Mouse (Mus musculus): ENCODE measurements at regions not wholly inside any gene's neighbourhood (a gene's known extent, or its start where the extent isn't known, plus 50 kb on each side); places are given as distances from the start of the nearest gene placed in this dataset.

DNA sequence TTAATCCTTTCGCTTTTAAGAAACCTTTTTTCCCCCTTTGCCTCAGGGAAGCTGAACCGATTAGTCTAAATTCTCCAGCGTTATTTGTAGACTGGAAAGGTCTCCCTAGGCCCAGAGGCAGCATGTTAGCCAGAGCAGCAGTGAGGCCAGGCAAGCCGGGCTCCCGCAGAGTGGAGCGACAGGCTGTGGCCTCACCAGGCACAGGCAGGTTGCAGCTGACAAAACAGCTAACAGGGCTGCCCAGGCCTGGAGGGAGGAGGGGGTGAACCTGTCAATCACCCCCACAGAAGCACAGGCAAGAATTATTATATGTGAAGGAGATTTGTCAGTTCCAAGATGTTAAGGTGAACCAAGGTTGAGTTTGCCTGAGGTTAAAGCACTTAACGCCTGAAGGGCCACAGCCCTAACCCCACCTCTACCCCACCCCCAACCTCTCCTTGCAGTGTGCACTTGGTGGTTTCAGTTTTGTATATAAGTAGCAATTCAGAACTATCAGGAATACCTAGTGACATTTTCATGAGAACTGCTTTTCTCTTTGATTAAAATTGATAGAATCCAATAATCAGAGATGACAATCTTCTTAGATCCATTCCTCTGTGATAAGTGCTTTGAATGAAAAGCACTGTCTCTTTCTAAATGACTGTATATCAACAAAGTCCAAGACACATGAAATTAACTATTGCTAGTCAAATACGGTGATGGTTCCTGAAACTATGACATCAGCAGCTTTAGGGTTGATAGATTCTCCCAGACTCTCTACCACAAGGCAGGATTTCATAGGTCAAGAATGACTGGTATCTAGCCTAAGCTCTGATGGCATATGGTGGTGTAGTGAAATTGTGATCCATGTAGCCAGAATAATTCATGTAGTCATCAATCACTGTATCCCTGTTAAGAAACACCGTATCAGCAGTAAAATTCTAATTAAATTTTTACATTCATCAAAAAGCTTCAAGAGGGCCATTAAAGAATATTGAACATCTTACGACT is 244.5 kb upstream of the Gm49339 start:
- no peak overlapping the region for H3K4me3 ChIP-seq (ENCODE audit: insufficient read depth in 1 of 2, low read depth in 1 of 2, low read length in 2 of 2, poor library complexity in 1 of 2, severe bottlenecking in 1 of 2)
- DNase-seq (ENCODE audit: low read depth, low spot score) = no peak
- H3K36me3 ChIP-seq (ENCODE audit: control insufficient read depth, insufficient read depth, low read length, poor library complexity, severe bottlenecking) = no peaks in the 10 kb centered on the region
- no peak overlapping the region for H3K9ac ChIP-seq (ENCODE audit: insufficient read depth, low read depth, low read length, poor library complexity, severe bottlenecking)
- no peak for TF ChIP-seq CHD2 (IDR thresholded peaks at IDR 0.05; ENCODE audit: low read depth, low read length)
- TF ChIP-seq HCFC1 (IDR thresholded peaks at IDR 0.05; ENCODE audit: borderline replicate concordance, insufficient read depth, low read length) = no peak
- TF ChIP-seq ZNF384 (IDR thresholded peaks at IDR 0.05; ENCODE audit: low read depth, low read length) = no peak
- TF ChIP-seq MAFK (IDR thresholded peaks at IDR 0.05; ENCODE audit: insufficient read depth, low read depth, low read length) = no peak
- no peak for TF ChIP-seq ZC3H11A (IDR thresholded peaks at IDR 0.05; ENCODE audit: borderline replicate concordance, low read depth, low read length)
- no peaks in the 10 kb centered on the region for H3K9me3 ChIP-seq (ENCODE audit: control insufficient read depth, insufficient read depth, low read depth, low read length)
- in situ Hi-C loops (cut with MboI; ENCODE audit: low sequenced_read_pairs in 2 of 2, unreplicated experiment in 2 of 2) = no loop called here
- peaks cover 2 to 3% of the 10 kb centered on the region in 2 experiments; a peak in 1 of 4 replicates for H3K4me1 ChIP-seq (ENCODE audit: control insufficient read depth in 2 of 2, insufficient read depth in 2 of 2, low read length in 2 of 2, poor library complexity in 1 of 2)
- H3K27ac ChIP-seq (ENCODE audit: insufficient read depth, low read depth, low read length, poor library complexity, severe bottlenecking) = no peak overlapping the region

- peak; percentile 61 for DNase-seq (ENCODE audit: low read depth, low spot score)
- peaks cover 2 to 3% of the 10 kb centered on the region in 2 experiments; a peak in 1 of 4 replicates for H3K4me1 ChIP-seq (ENCODE audit: control insufficient read depth in 2 of 2, insufficient read depth in 2 of 2, low read length in 2 of 2, poor library complexity in 1 of 2)
- no peak overlapping the region for H3K4me3 ChIP-seq (ENCODE audit: insufficient read depth in 1 of 2, low read depth in 1 of 2, low read length in 2 of 2, poor library complexity in 1 of 2, severe bottlenecking in 1 of 2)
- TF ChIP-seq ZNF384 (IDR thresholded peaks at IDR 0.05; ENCODE audit: low read depth, low read length) = no peak
- no peak overlapping the region for H3K9ac ChIP-seq (ENCODE audit: insufficient read depth, low read depth, low read length, poor library complexity, severe bottlenecking)
- H3K36me3 ChIP-seq (ENCODE audit: control insufficient read depth, insufficient read depth, low read length, poor library complexity, severe bottlenecking) = no peaks in the 10 kb centered on the region
- H3K9me3 ChIP-seq (ENCODE audit: control insufficient read depth, insufficient read depth, low read depth, low read length) = no peaks in the 10 kb centered on the region
- in situ Hi-C loops (cut with MboI; ENCODE audit: low sequenced_read_pairs in 2 of 2, unreplicated experiment in 2 of 2) = no loop called here
- H3K27ac ChIP-seq (ENCODE audit: insufficient read depth, low read depth, low read length, poor library complexity, severe bottlenecking) = no peak overlapping the region
These were observed 242.3 kb upstream of the Gm49339 start for GRCm38 (mm10) chr10:51238103-51238502.

GRCm38 (mm10) chr10:51253439-51253838 is 227.0 kb upstream of the Gm49339 start:
- Histone ChIP-seq H3K4me3 (ENCODE audit: insufficient read depth in 1 of 2, low read depth in 1 of 2, low read length in 2 of 2, poor library complexity in 1 of 2, severe bottlenecking in 1 of 2) (no peak overlapping the region), H3K36me3 (ENCODE audit: control insufficient read depth, insufficient read depth, low read length, poor library complexity, severe bottlenecking) (no peaks in the 10 kb centered on the region), H3K9me3 (ENCODE audit: control insufficient read depth, insufficient read depth, low read depth, low read length) (no peaks in the 10 kb centered on the region), H3K4me1 (ENCODE audit: control insufficient read depth in 2 of 2, insufficient read depth in 2 of 2, low read length in 2 of 2, poor library complexity in 1 of 2) (no peaks in the 10 kb centered on the region), H3K9ac (ENCODE audit: insufficient read depth, low read depth, low read length, poor library complexity, severe bottlenecking) (no peak overlapping the region), H3K27ac (ENCODE audit: insufficient read depth, low read depth, low read length, poor library complexity, severe bottlenecking) (no peak overlapping the region)
- DNase-seq (ENCODE audit: low read depth, low spot score) = no peak
- in situ Hi-C loops (cut with MboI; ENCODE audit: low sequenced_read_pairs in 2 of 2, unreplicated experiment in 2 of 2) = loop anchor here in 1 of 2 experiments (25.0 kb wide), 1 partner anchor 541 kb away; no protein-coding TSS in a partner anchor
- TF ChIP-seq HCFC1 (IDR thresholded peaks at IDR 0.05; ENCODE audit: borderline replicate concordance, insufficient read depth, low read length) = no peak
- TF ChIP-seq ZC3H11A (IDR thresholded peaks at IDR 0.05; ENCODE audit: borderline replicate concordance, low read depth, low read length) = 0 out of 2 replicates have a peak, but pooled peaks have one; percentile 8

DNA sequence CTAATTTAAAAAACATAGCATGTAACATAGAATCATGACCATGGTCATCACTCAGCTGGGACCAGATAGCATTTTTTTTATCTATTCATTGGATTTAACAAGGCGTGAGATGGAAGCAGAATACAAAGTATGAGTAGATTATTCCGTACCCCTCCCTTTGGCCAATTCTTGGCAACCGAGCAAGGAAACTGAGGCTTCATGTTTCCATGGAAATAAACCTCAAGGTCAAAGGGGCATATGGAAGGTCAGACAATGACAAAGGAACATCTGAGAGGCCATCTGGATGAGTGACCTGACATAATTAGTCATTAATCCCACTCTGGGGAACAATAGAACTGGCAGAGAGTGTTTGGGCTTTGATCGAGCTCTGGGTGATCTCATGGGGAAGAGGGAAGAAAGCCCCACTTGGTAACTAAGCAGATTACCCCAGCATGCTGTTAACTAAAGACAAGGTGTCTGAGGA is 222.8 kb upstream of the Gm49339 start:
- in situ Hi-C loops (cut with MboI; ENCODE audit: low sequenced_read_pairs in 2 of 2, unreplicated experiment in 2 of 2) = loop anchor here in 1 of 2 experiments (25.0 kb wide), 1 partner anchor 545 kb away; no protein-coding TSS in a partner anchor
- TF ChIP-seq MAFK (IDR thresholded peaks at IDR 0.05; ENCODE audit: insufficient read depth, low read depth, low read length) (no peak), CHD2 (IDR thresholded peaks at IDR 0.05; ENCODE audit: low read depth, low read length) (no peak), ZC3H11A (IDR thresholded peaks at IDR 0.05; ENCODE audit: borderline replicate concordance, low read depth, low read length) (no peak), ZNF384 (IDR thresholded peaks at IDR 0.05; ENCODE audit: low read depth, low read length) (no peak), HCFC1 (IDR thresholded peaks at IDR 0.05; ENCODE audit: borderline replicate concordance, insufficient read depth, low read length) (no peak)
- H3K36me3 ChIP-seq (ENCODE audit: control insufficient read depth, insufficient read depth, low read length, poor library complexity, severe bottlenecking) = no peaks in the 10 kb centered on the region
- H3K9ac ChIP-seq (ENCODE audit: insufficient read depth, low read depth, low read length, poor library complexity, severe bottlenecking) = no peak overlapping the region
- no peaks in the 10 kb centered on the region for H3K9me3 ChIP-seq (ENCODE audit: control insufficient read depth, insufficient read depth, low read depth, low read length)
- H3K27ac ChIP-seq (ENCODE audit: insufficient read depth, low read depth, low read length, poor library complexity, severe bottlenecking) = no peak overlapping the region
- no peaks in the 10 kb centered on the region for H3K4me1 ChIP-seq (ENCODE audit: control insufficient read depth in 2 of 2, insufficient read depth in 2 of 2, low read length in 2 of 2, poor library complexity in 1 of 2)
- DNase-seq (ENCODE audit: low read depth, low spot score) = no peak
- H3K4me3 ChIP-seq (ENCODE audit: insufficient read depth in 1 of 2, low read depth in 1 of 2, low read length in 2 of 2, poor library complexity in 1 of 2, severe bottlenecking in 1 of 2) = no peak overlapping the region
